Mouse (Mus musculus) myocyte (in vitro differentiated cells): ENCODE measurements around the gene Itgb8. TPM values are rescaled to one million over a fixed set of nuclear protein-coding genes. Genes with fewer than 3 reads are reported as not detected.

ENCODE experiments used
- H3K27me3 ChIP-seq: one replicate; pipeline ENCODE4 v1.6.1; 2011; ENCODE audit not compliant: control insufficient read depth, insufficient read depth, insufficient read length
- H3K36me3 ChIP-seq: one replicate; pipeline ENCODE4 v1.6.1; 2011; ENCODE audit not compliant: control insufficient read depth, insufficient read depth
- H3K4me2 ChIP-seq: one replicate; pipeline ENCODE4 v1.6.1; 2011; ENCODE audit warnings: low read depth, control low read depth
- H3K4me3 ChIP-seq: one replicate; pipeline ENCODE4 v1.5.1; 2011; ENCODE audit warnings: mild to moderate bottlenecking, control low read depth, moderate library complexity
- H3K79me2 ChIP-seq: one replicate; pipeline ENCODE4 v1.6.1; 2011; ENCODE audit not compliant: control insufficient read depth, insufficient read depth
- H3ac ChIP-seq: one replicate; pipeline ENCODE4 v1.6.1; 2011; ENCODE audit not compliant: control insufficient read depth, insufficient read length
- CEBPB ChIP-seq: IDR thresholded peaks from 2 replicates; pipeline ENCODE4 v1.6.1; 2011; ENCODE audit warnings: mild to moderate bottlenecking, moderate library complexity; ENCODE audit not compliant: poor library complexity, insufficient read depth, severe bottlenecking
- E2F4 ChIP-seq: IDR thresholded peaks from one replicate; pipeline ENCODE4 v1.6.1; 2011; ENCODE audit warnings: mild to moderate bottlenecking, control low read depth, moderate library complexity; ENCODE audit not compliant: insufficient read depth
- MAX ChIP-seq: IDR thresholded peaks from one replicate; pipeline ENCODE4 v1.6.1; 2011; ENCODE audit warnings: low read depth, mild to moderate bottlenecking, control low read depth
- MYOD1 ChIP-seq, 3 experiments: IDR thresholded peaks; one replicate each; pipeline ENCODE4 v1.6.1; 2011; ENCODE audit warnings: control low read depth in 2 of 3, low read depth in 2 of 3, mild to moderate bottlenecking in 2 of 3, moderate library complexity in 1 of 3; ENCODE audit not compliant: insufficient read length in 2 of 3, control insufficient read depth in 1 of 3
- MYOG ChIP-seq, 3 experiments: IDR thresholded peaks; one replicate each; pipeline ENCODE4 v1.6.1; 2011; ENCODE audit warnings: control low read depth in 2 of 3, low read depth in 2 of 3, mild to moderate bottlenecking in 2 of 3; ENCODE audit not compliant: insufficient read length in 2 of 3, control insufficient read depth in 1 of 3, insufficient read depth in 1 of 3
- POLR2A ChIP-seq: IDR thresholded peaks from one replicate; pipeline ENCODE4 v1.6.1; 2011; ENCODE audit warnings: low read depth, mild to moderate bottlenecking, control low read depth, moderate library complexity; ENCODE audit not compliant: insufficient read length
- POLR2AphosphoS2 ChIP-seq: IDR thresholded peaks from one replicate; pipeline ENCODE4 v1.6.1; 2011; ENCODE audit warnings: low read depth, control low read depth; ENCODE audit not compliant: insufficient read length
- REST ChIP-seq: IDR thresholded peaks from one replicate; pipeline ENCODE4 v1.6.1; 2011; ENCODE audit warnings: mild to moderate bottlenecking, control low read depth, moderate library complexity; ENCODE audit not compliant: insufficient read depth, insufficient read length
- SRF ChIP-seq: IDR thresholded peaks from one replicate; pipeline ENCODE4 v1.6.1; 2011; ENCODE audit warnings: low read depth; ENCODE audit not compliant: control insufficient read depth, insufficient read length
- TCF12 ChIP-seq: IDR thresholded peaks from one replicate; pipeline ENCODE4 v1.6.1; 2011; ENCODE audit warnings: mild to moderate bottlenecking, control low read depth; ENCODE audit not compliant: poor library complexity, insufficient read depth, severe bottlenecking
- TCF3 ChIP-seq: IDR thresholded peaks from one replicate; pipeline ENCODE4 v1.6.1; 2011; ENCODE audit warnings: low read depth, control low read depth; ENCODE audit not compliant: insufficient read length
- USF1 ChIP-seq: IDR thresholded peaks from one replicate; pipeline ENCODE4 v1.6.1; 2011; ENCODE audit warnings: low read depth, mild to moderate bottlenecking, control low read depth, moderate library complexity
- polyA plus RNA-seq: library from polyadenylated mRNA; unstranded; fragments of >200 nt; fragmentation: generic; extraction: Trizol; gene quantifications from one replicate; pipeline ENCODE4 v1.2.1, GENCODE M21; 2012; ENCODE audit warnings: missing spikeins

Gene Itgb8
- polyA plus RNA-seq, 1 experiment = 0.66 TPM

GRCm38 (mm10) chr12:119164176-119164575 is 74.4 kb downstream of the Itgb8 start:
- no peak for TF ChIP-seq MYOG (IDR thresholded peaks at IDR 0.05; ENCODE audit: control insufficient read depth in 1 of 3, insufficient read depth in 1 of 3, insufficient read length in 2 of 3, low read depth in 2 of 3)
- peak; percentile 86 for TF ChIP-seq CEBPB
- TF ChIP-seq POLR2A = no peak
- Histone ChIP-seq H3K36me3 (peaks cover 3% of the 10 kb centered on the region), H3K79me2 (no peaks in the 10 kb centered on the region), H3ac (no peak overlapping the region), H3K4me3 (no peak overlapping the region), H3K4me2 (no peak overlapping the region), H3K27me3 (no peaks in the 10 kb centered on the region)

- Histone ChIP-seq H3ac (no peak overlapping the region), H3K27me3 (no peaks in the 10 kb centered on the region), H3K4me2 (no peak overlapping the region), H3K4me3 (no peak overlapping the region), H3K36me3 (no peaks in the 10 kb centered on the region), H3K79me2 (no peaks in the 10 kb centered on the region)
- TF ChIP-seq POLR2AphosphoS2 (no peak), E2F4 (no peak), MYOG (IDR thresholded peaks at IDR 0.05; ENCODE audit: control insufficient read depth in 1 of 3, insufficient read depth in 1 of 3, insufficient read length in 2 of 3, low read depth in 2 of 3) (no peak), MYOD1 (IDR thresholded peaks at IDR 0.05; ENCODE audit: control insufficient read depth in 1 of 3, insufficient read length in 2 of 3, low read depth in 2 of 3) (no peak), MAX (no peak), CEBPB (no peak), USF1 (no peak)
Observed at GRCm38 (mm10) chr12:119160786-119161185, 77.8 kb downstream of the Itgb8 start.

GRCm38 (mm10) chr12:119159254-119159933 is 79.2 kb downstream of the Itgb8 start:
- Histone ChIP-seq H3K79me2 (no peaks in the 10 kb centered on the region), H3ac (no peak overlapping the region), H3K27me3 (no peaks in the 10 kb centered on the region), H3K4me3 (no peak overlapping the region), H3K36me3 (no peaks in the 10 kb centered on the region), H3K4me2 (no peak overlapping the region)
- TF ChIP-seq POLR2AphosphoS2 = no peak
- TF ChIP-seq MYOG (IDR thresholded peaks at IDR 0.05; ENCODE audit: control insufficient read depth in 1 of 3, insufficient read depth in 1 of 3, insufficient read length in 2 of 3, low read depth in 2 of 3) = no peak
- TF ChIP-seq SRF = no peak
- TF ChIP-seq USF1 = no peak
- TF ChIP-seq REST = no peak
- no peak for TF ChIP-seq POLR2A
- TF ChIP-seq MAX = no peak
- TF ChIP-seq TCF3 = no peak
- no peak for TF ChIP-seq CEBPB
- no peak for TF ChIP-seq TCF12
- TF ChIP-seq MYOD1 (IDR thresholded peaks at IDR 0.05; ENCODE audit: control insufficient read depth in 1 of 3, insufficient read length in 2 of 3, low read depth in 2 of 3) = no peak
- TF ChIP-seq E2F4 = no peak

- Histone ChIP-seq H3K36me3 (no peaks in the 10 kb centered on the region), H3ac (no peak overlapping the region), H3K4me3 (no peak overlapping the region), H3K79me2 (no peaks in the 10 kb centered on the region), H3K4me2 (no peak overlapping the region), H3K27me3 (no peaks in the 10 kb centered on the region)
- TF ChIP-seq POLR2AphosphoS2 (no peak), CEBPB (no peak), TCF3 (no peak), POLR2A (no peak), MYOG (IDR thresholded peaks at IDR 0.05; ENCODE audit: control insufficient read depth in 1 of 3, insufficient read depth in 1 of 3, insufficient read length in 2 of 3, low read depth in 2 of 3) (no peak)
Observed at GRCm38 (mm10) chr12:119157686-119158085, 80.9 kb downstream of the Itgb8 start.

- H3K4me3 ChIP-seq = no peak overlapping the region
- no peaks in the 10 kb centered on the region for H3K36me3 ChIP-seq
- peak overlapping the region; percentile 63 for H3K4me2 ChIP-seq
- no peak overlapping the region for H3ac ChIP-seq
- H3K79me2 ChIP-seq = no peaks in the 10 kb centered on the region
- TF ChIP-seq POLR2A (no peak), CEBPB (no peak), REST (no peak), MYOG (IDR thresholded peaks at IDR 0.05; ENCODE audit: control insufficient read depth in 1 of 3, insufficient read depth in 1 of 3, insufficient read length in 2 of 3, low read depth in 2 of 3) (no peak), POLR2AphosphoS2 (no peak), TCF12 (no peak), TCF3 (no peak), MAX (no peak), SRF (no peak)
- no peaks in the 10 kb centered on the region for H3K27me3 ChIP-seq
Observed at GRCm38 (mm10) chr12:119157068-119157467, 81.5 kb downstream of the Itgb8 start.
